Mouse (Mus musculus): ENCODE results near the gene Myo18b.

- TF ChIP-seq POLR2A (IDR thresholded peaks at IDR 0.05; ENCODE audit: low read depth, low read length) (no peak), CTCF (IDR thresholded peaks at IDR 0.05; ENCODE audit: extremely low read depth, insufficient read length, insufficient replicate concordance, low read depth, low read length) (no peak)
These were observed 146.5 kb downstream of the Myo18b start for GRCm38 (mm10) chr5:112749634-112750033.
